Mouse (Mus musculus): ENCODE data around the gene Pald1. TPM values are rescaled to one million over a fixed set of nuclear protein-coding genes. Genes with fewer than 3 reads are reported as not detected.

Gene Pald1
- total RNA-seq, 4 experiments from 2014 or later, result 10.6 to 15.2 (median 13.0) TPM

DNA sequence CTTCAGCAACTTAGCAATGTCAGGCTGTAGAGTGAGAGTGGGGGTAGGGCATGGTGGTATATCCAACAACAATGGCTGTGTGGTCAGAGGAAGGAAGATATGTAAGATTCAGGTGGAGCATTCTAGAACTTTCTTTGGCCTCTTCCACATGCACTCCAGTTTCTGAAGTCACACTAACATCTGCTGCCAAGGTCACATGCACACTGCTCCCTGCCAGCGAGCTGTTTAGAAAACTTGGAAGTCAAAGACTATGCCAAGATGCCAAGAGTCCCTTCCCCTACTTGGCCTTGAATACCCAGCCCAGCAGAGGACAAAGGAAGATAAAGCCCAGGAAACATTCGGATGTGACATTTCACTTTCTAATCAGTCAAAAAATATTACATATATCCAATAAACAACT lies 19.6 kb upstream of the Pald1 start:
- no peak for DNase-seq (ENCODE audit: low spot score in 2 of 2)

DNA sequence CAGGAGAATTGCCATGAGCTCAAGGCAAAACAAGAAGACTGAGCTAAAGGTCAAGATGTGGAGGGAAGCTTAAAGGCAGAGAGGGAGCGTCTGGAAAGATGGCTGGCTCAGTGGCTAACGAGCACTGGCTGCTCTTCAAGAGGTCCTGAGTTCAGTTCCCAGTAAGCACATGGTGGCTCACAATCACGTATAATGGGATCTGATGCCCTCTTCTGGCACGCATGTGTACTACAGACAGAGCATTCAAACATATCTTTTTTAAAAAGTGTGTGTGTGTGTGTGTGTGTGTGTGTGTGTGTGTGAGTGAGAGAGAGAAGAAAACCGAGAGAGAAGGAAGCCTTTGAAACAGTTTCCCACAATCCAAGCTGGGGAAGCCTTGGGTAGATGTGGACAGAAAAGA lies 19.1 kb upstream of the Pald1 start:
- DNase-seq (ENCODE audit: low spot score in 2 of 2), result no peak

DNA sequence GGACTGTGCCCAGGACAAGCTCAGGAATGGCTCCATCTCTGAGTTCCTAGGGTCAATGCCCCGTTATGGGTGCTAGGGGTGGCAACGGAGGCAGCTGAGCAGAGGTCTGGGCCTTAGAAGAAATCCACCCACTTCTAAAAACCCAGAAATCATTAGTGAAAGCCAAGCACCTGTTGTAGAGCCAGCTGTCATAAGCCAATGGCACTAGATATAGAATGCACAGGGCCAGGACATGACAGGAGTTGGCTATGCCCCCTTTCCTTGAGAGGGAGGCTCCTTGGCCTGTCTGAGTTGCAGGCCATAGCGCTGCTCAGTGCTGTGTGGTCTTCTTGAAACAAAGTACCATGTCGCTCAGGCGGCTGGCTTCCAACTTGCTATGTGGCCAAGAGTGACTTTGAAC lies 17.1 kb upstream of the Pald1 start:
- DNase-seq (ENCODE audit: low spot score in 2 of 2), result no peak

DNA sequence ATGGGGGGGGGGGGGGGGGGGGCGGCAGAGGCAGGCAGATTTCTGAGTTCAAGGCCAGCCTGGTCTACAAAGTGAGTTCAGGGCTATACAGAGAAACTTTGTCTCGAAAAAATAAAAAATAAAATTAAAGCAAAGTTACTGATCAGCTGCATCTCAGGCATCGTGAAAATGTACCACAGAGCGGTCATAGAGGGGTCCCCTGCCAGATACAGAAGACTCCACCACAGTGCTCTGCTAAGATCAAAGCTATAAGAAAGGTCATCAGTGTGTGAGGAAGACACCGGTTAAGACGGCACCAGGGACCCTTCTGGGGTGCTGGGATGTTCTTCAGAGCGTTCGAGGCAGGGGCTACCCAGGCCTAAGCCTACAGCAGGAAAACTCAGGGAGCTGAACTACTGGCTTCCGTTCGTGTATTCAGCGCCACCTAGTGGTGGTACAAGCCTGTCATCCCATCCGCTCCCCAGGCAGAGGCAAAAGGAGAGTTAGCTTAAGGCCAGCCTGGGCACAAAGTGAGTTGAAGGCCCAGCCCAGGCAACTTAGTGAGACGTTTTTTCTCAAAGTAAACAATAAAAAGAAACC lies 15.9 kb upstream of the Pald1 start:
- DNase-seq (ENCODE audit: low spot score in 2 of 2), result no peak

DNA sequence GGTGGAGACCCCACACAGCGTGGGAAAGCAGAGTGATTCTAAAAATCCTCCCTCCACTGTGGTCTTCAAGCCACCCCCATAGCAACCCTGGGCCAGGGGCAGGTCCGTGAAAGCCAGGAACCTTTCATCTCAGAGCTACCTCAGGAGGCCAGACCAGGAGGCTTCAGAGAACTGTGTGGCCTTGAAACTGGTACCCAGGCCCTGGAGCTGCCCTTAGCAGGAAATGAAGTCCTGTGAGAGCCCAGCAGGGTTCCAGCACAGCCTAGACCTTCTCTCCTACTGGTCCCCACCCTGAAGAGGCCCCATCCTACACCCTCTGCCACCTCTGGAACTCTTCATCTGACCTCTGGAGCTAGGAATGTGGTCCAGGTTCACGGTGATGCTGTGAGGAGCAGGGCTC lies 14.8 kb upstream of the Pald1 start:
- DNase-seq (ENCODE audit: low spot score in 2 of 2), result no peak

DNA sequence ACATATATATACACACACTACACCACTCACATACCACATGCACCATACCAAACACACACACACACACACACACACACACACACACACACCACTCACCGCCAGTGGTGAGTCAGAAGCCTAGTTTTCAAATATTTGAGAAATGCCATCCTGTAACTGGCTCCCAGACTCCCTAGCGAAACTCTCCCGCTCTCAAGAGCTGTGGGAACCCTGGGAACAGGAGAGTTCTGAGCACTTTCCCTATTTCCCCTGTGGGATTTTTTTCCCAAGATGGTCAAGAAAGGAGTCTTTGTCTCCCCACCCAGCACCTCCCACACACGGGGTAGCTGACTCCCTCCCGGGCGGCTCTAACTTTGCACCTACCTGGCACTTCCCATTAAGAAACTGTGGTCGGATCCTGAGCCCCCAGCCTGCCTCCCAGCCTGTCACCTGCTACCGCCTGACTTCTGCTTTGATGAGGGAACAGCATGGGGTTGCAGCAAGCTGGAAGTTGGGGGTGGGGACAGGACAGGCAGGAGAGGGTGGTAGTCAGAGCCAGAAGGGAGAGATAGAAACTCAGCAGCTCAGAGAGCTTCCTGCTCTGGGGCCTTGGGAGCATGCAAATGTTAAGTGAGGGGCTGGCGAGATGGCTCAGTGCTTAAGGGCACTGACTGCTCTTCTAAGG lies 11.3 kb upstream of the Pald1 start:
- DNase-seq (ENCODE audit: low spot score in 2 of 2), result no peak

DNA sequence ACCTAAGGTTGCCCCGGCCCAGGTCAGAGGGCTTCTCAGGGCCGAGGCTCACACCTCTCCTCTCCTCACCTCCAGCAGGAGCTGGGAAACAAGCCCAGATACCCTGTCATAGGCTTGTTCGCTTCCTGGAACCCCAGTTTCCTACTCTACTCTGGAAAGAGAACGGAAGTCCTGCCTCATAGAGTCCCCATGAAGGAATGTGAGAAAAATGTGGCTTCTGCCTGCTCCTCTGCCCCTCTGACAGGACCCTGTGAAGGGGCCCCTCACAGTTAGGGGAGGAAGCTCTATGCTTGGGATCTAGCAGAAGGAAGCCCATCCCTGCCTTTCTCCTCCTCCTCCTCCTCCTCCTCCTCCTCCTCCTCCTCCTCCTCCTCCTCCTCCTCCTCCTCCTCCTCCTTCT lies 9.3 kb upstream of the Pald1 start:
- DNase-seq (ENCODE audit: low spot score in 2 of 2), result no peak

DNA sequence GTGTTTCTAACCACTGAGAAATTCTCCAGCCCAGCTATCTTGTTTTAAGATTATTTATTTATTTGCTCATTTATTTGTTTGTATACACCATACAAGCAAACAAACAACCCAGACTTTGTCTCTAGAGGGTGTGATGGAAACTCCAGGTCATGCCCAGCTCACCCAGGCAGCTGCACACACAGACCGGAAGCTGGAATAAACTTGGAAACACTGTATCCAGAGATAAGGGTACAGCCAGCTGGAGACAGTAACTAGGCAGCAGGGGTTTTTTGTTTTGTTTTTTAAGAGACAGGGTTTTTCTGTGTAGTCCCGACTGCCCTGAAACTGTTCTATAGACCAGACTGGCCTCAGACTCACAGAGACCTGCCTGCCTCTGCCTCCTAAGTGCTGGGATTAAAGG lies 6.8 kb upstream of the Pald1 start:
- no peak for DNase-seq (ENCODE audit: low spot score in 2 of 2)

DNA sequence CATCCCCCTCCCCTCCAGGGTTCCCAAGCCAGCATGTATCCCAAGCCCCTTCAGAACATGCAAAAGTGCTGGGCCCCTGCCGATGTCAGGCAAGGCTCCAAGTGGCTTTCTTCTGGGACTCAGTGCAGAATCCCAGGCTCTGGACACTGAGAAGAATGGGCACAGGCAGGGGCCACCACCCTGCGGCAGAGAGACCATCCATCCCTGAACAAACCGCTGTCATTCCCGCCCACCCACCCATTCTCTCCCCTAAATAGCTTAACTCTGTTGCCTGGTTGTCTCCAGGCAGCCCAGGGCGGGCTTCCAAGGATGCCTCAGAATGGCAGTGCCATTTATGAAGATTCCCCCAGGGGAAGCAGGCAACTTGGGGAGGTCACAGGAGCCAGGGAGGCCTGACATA lies 5.7 kb upstream of the Pald1 start:
- no peak for DNase-seq (ENCODE audit: low spot score in 2 of 2)

DNA sequence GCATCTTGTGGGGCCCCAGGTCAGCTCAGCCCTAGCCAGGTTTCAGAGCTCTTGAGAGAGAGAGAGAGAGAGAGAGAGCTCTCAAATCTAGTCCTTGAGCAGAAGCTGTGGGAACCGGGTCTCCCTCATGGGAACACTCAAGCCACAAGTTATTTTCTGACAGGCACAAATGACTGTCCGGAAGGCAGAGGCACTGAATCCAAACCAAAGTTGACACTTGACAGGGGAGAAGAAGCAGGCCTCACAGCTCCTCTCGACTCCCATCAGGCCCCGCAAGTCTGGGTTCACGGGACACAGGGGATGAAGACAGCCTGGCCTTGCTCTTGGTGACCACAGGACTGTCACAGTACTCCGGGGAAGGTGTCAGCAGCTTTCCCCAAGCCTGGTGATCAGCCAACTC lies 3.0 kb upstream of the Pald1 start:
- no peak for DNase-seq (ENCODE audit: low spot score in 2 of 2)

DNA sequence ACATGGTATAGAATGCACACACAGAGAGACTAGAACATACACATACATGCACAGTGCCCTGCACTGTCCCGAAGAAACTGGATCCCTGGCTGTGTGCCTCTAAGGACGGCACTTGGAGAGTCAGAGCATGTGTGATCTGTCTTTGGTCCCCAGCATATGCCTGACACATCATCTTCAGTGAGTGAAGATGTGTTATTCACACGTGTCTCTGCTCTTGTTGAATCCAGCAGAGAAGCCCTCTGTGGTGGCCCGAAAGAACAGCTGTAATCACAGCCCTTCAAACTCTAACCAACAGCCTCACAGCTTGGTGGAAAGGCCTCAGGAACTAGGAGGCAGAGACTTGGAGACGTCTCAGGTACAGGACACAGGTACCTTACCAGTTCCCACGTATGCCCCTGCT lies 1.8 kb upstream of the Pald1 start:
- no peak for DNase-seq (ENCODE audit: low spot score in 2 of 2)

DNA sequence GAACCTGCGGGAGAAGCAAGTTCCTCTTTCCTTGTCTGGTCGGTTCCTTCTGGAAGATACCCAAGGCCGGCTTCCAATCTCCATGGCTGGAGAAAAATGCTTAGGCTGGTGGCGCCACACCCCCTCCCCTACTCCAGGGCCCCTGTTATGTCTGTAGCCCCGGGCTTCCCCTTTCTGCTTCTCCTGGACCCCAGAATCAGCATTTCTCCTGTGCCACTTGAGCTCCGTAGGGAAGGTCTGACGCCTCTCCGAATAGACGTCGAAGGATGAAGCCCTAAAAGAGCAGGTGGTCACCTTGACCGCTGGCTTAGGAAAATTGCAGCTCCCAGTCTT lies 351 bp upstream of the Pald1 start:
- no peak for DNase-seq (ENCODE audit: low spot score in 2 of 2)

DNA sequence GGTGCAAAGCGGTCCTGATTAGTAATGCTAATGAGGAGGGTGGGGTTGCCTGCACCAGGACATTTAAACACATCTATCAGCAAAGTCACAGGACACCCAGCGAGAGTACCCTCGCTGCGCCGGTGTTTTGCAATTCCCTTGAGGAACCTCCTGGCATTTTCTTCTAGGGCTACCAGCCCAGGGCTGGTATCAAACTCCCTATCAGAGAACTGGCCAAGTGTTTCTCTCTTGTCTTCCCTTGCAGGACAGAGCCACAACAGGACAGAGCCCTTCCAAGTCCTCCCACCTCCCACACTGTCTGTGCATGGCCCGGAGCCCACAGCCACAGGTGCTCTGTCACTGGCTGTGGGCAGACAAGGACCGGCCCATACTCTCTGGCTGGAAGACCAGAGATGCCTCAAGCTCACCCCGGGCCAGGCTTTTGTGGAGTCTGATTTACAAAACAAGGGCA lies 1.0 kb downstream of the Pald1 start:
- DNase-seq (ENCODE audit: low spot score in 2 of 2), result no peak

DNA sequence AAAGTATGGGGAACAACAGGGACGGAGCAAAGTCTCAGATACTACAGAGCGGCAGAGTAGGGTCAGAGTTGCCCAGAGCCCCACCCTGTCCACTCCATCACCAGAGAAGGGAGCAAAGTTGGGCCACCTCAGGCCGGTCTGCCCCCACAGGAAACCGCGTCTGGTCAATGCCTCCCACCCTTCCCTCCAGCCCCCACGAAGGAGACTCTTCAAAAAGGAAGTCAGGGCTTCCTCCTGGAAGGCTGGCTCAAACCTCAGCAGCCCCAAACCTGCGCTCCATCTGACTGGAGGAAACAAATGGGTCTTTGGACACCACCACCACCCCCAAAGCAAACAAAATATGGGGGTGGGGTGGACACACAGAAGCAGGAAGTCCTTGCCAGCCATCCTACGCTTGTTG lies 1.5 kb downstream of the Pald1 start:
- no peak for DNase-seq (ENCODE audit: low spot score in 2 of 2)

DNA sequence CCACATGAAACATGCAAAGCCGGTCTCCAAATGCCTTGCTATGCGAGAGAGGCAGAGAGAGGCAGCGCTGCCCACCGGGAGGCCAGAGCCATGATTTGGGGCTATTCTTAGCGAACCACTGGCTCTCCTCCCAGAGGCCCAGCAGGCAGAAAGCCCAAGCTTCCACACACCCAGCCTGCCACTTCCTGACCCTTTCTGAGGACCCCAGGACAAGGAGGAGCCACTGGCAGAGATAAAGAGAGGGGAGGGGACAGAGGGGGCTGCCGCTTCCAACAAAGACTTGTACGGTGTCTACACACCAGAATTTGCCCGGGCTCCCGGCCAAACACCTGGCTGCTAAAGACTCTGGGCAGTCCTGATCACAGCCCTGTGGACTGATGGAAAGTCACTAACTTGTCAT lies 3.1 kb downstream of the Pald1 start:
- DNase-seq (ENCODE audit: low spot score in 2 of 2), result no peak

DNA sequence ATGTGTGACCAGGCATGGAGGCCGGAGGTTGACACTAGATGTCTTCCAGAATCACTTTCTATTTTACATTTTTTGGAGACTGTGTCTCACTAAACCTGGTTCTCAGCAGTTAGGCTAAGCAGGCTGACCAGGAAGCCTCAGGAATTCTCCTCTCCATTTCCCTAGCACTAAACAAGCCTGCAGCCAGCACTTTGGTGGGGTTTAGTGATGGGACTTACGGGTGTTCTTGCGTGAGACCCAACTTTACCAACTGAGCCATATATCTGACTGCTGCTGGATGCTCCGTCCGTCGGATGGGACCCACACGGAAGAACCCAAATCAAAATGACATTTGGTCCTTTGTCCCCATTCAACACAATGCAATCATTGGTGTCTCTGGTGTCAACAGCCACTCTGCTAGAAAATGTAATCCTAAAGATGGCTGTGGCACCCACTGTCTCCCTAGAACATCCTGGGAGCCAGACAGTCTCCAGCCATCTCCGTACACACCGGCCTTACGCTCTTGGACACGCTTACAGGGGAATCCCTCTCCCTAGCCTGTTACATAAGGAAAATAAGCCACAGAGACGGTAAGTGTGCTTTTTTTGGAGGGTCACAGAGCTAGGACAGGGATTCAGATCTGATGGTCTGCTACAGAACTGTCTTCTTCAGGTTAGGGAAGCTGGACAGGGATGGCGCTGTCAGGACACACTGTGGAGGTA lies 3.8 kb downstream of the Pald1 start:
- DNase-seq (ENCODE audit: low spot score in 2 of 2), result no peak

DNA sequence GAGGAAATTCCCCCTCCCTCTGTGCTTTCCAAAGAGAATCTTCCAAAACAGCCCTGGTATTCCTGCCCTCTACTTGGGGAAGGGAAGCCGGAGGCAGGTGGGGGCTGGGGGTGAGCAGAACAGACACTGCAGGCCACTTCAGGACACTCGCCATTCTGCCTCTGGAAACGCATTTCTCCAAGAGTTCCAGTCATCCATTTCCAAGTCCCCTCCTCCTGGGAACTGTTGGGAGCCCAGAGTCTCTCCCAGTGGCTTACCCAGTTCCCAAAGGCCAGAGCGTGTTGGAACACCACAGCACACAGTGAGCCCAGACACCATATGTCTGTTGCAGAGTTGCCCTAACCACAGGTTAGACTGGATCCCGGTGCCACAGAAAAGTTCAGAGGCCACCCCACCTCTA lies 4.6 kb downstream of the Pald1 start:
- no peak for DNase-seq (ENCODE audit: low spot score in 2 of 2)

DNA sequence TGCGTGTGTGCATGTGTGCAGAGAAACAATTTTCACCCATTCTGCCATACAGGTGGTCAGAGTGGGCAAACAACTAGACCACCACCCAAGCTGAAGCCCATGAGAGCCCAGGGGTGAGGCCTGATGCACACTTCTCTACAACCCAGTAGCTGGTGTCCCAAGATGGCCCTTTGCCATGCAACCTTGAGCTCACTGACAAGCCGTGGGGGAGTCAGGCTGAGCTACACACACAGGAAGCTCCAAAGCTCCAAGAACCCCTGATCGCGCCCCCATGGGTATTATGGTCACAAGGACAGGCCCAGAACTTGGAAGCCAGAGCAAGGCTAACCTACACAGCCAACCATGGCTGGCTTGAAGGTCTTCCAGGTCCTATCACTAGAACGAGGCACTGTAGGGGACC lies 5.3 kb downstream of the Pald1 start:
- no peak for DNase-seq (ENCODE audit: low spot score in 2 of 2)

DNA sequence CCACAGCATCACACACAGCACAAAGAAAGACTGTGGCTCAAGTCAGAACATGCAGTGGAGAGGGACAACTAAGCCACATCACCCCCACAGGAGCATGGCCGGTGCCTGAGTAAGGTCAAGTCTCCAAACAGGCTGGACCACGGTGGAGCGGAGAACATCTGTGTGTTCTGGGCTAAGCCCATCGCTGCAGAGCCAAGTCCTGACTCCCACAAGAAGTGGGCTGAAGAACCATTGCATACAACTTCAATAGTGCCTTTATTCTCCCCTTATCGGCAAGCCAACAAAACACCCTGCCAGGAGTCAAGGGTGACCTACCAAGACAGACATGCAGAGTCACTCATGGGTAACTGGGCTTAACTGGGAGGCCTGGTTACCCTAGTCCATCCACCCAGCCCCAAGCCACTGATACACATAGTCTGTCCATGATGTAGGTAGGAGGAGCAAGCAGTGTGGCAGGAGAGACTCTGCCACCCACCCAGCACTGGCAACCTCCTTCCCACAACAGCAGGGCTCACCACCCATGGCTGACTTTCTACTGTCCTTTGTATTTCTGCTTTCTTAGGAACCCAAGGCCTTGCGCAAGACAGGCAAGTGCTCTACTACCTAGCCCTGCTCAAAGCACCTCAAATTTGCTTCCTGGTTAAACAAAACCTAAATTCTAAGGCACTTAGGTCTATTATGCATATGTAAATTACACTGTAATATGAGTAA lies 8.4 kb downstream of the Pald1 start:
- no peak for DNase-seq (ENCODE audit: low spot score in 2 of 2)

DNA sequence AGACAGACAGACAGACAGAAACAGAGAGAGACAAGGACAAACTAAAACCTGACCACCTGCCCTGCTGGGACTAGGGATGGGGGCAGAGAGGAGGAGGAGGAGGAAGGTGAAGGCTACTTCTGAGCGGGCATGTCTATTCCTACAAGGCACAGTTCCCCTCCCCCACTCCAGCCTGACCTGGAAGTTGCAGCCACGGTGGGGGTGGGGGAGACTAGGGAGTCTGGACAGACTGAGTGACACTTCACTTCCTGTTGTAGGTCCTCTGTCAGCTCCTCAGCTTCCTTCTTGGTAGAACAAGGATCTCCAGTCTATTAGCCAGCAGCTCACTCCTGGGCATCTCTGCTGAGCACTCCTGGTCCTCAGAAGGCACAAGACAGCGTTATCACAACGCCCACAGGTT lies 9.3 kb downstream of the Pald1 start:
- peak in 1 of 2 experiments; percentile 21 for DNase-seq (ENCODE audit: low spot score in 2 of 2)

DNA sequence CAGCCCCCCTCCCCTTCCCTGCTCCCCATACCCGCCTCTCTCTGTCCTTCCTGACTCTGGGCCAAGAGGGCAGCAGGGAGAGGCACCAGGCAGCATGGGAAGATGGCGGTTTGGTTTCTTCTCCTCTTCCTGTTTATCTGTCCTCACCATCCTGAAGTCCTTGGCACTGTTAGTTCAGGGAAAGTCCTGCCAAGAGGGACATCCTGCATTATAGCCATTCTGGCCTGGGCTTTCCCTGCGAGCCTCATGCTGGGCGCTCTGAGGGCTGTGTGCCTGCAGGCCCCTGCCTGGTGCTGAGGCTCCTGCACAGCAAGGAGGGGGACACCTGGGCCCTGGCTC lies 10.8 kb downstream of the Pald1 start:
- DNase-seq (ENCODE audit: low spot score in 2 of 2), result no peak

DNA sequence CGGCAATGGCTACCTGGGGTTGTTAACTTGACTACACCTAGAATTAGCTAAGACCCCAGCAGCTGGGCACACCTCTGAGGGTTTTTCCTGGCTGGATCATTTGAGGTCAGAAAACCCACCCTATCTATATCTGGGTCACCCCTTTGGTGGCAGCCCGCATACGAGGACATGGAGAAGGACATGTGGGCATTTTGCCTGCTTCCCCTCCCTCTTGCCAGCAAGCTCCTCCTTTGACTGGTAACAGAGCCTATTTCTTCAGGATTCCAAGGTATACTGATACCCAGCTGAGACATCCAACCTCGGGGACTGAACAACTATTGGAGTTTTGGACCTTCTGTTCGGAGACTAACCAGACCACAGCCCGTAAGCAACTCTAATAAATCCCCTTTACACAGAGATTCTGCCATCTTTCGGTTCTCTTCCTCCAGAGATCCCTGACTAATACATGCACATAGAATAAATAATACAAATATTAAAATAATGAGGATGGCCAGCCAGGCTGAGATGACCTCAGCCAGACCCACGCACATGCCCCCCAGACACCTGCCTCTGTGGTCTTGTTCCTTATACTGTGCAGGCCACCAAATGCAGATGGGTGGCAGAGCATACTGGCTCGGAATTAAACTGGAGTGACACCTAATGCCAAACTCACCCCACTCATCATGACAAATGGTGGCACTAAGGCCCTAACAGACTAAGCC lies 11.3 kb downstream of the Pald1 start:
- no peak for DNase-seq (ENCODE audit: low spot score in 2 of 2)

Measured in left cerebral cortex, adult 8-10 months (tissue).